Mouse (Mus musculus) E14TG2a.4 (cell line): ENCODE data around the gene Gm49711.

Experiments used
- CTCF ChIP-seq: conservative IDR thresholded peaks from 2 replicates; pipeline ENCODE4 v1.5.1; 2014; ENCODE audit warnings: low read length
- POU5F1 ChIP-seq: IDR thresholded peaks from 2 replicates; pipeline ENCODE4 v1.6.1; 2014; ENCODE audit warnings: low read length, borderline replicate concordance

DNA sequence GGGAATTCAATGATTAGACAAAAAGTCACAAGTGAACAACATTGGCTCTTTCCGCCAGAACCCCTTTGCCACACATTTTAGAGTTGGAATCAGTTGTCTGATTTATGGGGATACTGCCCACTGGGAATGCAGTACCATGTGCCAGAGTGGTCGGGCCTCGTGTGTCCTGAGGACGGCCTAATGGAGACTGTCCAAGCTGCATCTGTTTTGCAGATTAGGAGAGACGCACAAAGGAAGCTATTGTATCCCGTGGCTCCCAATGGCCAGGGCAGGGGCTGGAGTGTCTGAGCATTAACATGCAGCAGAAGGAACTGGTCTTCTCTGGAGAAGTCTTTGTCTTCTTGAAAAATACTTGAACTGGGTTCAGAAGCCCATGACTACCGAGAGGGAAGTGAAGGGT lies 142.5 kb downstream of the Gm49711 start:
- TF ChIP-seq CTCF (no peak), POU5F1 (no peak)
